Mouse (Mus musculus): ENCODE measurements around the gene Foxa3. TPM values are rescaled to one million over a fixed set of nuclear protein-coding genes. Genes with fewer than 3 reads are reported as not detected.

Gene Foxa3
- polyA plus RNA-seq, 1 experiment, result 0.07 TPM

DNA sequence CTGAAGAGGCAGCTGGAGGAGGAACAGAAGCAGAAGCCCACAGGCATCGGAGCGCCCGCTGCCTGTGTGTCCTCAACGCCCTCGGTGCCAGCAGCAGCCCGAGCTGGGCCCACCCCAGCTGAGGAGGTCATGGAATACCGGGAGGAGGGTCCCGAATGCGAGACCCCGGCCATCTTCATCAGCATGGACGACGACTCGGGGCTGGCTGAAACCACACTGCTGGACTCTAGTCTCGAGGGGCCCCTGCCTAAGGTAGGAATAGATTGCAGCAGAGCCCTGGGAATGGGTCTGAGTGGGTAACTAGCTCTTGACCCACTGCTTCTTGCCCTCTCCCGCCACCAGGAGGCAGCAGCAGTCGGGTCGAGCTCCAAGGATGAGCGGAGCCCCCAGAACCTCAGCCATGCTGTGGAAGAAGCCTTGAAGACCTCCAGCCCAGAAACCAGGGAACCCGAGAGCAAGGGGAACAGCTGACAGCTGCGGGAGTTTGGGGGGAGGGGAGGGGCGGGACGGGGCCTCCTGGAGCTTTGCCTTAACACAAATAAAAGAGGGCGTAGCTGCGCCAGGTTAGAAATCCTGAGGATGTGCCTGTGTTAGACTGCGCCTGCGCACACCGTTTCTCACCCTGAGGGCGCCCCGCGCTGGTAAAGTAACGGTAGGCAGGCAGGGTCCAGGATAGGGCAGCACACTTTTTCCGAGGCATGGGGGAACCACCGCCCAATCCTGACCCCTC lies 30.9 kb upstream of the Foxa3 start, which contains the start of gene Rsph6a:
Gene Rsph6a (plus strand): TSS at position 644 of the 730 bp plus-strand sequence.
- Histone ChIP-seq H3K4me3 (replicated peaks) (no peak within 1 kb of the TSS), H3K9me3 (ENCODE audit: control insufficient read depth, low read length) (no peaks in the 10 kb centered on the region), H3K4me1 (ENCODE audit: control insufficient read depth) (no peaks in the 10 kb centered on the region), H3K27me3 (ENCODE audit: control insufficient read depth) (no peaks in the 10 kb centered on the region), H3K36me3 (ENCODE audit: control insufficient read depth) (peaks cover 59% of the 10 kb centered on the region)
- TF ChIP-seq TAL1 (IDR thresholded peaks at IDR 0.05; ENCODE audit: low read length), result no peak
- TF ChIP-seq GATA1 (IDR thresholded peaks at IDR 0.05; ENCODE audit: low read length), result no peak

DNA sequence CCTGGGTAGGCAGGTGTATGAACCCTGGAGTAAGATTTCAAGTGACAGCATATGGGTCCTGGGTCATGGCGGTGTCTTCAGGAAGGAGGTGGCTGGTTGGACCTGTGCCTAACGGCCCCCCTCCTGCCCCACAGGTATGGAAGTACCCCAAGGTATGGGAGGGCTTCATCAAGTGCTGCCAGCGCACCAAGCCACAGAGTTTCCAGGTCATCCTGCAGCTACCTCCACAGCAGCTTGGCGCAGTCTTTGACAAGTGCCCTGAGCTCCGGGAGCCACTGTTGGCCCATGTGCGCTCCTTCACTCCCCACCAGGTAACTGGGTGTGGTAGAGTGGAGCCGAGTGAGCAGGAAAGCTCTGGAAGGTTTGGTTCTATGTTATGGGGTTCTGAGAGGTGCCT lies 29.8 kb upstream of the Foxa3 start:
- Histone ChIP-seq H3K4me3 (replicated peaks) (no peak overlapping the region), H3K36me3 (ENCODE audit: control insufficient read depth) (peaks cover 70% of the 10 kb centered on the region)

DNA sequence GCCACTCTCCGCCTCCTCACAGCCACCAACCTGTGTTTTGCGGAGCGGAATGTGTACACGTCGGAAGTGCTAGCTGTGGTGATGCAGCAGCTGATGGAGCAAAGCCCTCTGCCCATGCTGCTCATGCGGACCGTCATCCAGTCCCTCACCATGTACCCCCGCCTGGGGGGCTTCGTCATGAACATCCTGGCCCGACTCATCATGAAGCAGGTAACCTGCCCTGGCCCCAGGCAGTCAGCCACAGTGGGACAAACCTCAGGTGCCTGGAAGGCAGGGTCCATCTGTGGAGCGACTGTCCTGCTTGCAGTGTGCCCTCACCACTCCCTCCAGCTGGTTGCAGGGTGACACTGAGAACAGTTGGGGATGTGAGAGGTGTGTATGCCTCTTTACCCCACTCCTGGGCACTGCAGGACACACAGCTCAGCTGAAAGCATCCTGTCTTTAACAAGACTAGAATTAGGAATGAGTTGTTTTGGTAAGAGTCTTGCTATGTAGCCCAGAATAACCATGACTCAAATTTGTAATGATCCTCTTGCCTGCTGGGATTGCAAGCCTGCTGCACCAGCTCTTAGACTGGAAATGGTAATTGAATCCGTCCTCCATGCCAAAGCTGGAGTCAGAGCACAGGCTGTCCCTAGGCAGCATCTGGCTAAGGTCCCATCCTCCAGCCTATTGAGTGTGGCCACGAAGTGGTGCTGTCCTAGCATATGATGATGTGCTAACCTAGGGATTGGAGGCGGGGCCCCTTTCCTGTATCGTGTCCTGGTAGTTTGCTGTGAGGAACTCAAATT lies 29.2 kb upstream of the Foxa3 start:
- Histone ChIP-seq H3K9me3 (ENCODE audit: control insufficient read depth, low read length) (no peaks in the 10 kb centered on the region), H3K36me3 (ENCODE audit: control insufficient read depth) (peaks cover 76% of the 10 kb centered on the region), H3K4me3 (replicated peaks) (no peak overlapping the region), H3K27me3 (ENCODE audit: control insufficient read depth) (no peaks in the 10 kb centered on the region), H3K4me1 (ENCODE audit: control insufficient read depth) (no peaks in the 10 kb centered on the region)
- TF ChIP-seq TAL1 (IDR thresholded peaks at IDR 0.05; ENCODE audit: low read length) (no peak), GATA1 (IDR thresholded peaks at IDR 0.05; ENCODE audit: low read length) (no peak)

More for the DNA sequence above, 29.8 kb upstream of the Foxa3 start:
- Histone ChIP-seq H3K27me3 (ENCODE audit: control insufficient read depth) (no peaks in the 10 kb centered on the region), H3K9me3 (ENCODE audit: control insufficient read depth, low read length) (no peaks in the 10 kb centered on the region), H3K4me1 (ENCODE audit: control insufficient read depth) (no peaks in the 10 kb centered on the region)
- no peak for TF ChIP-seq TAL1 (IDR thresholded peaks at IDR 0.05; ENCODE audit: low read length)
- TF ChIP-seq GATA1 (IDR thresholded peaks at IDR 0.05; ENCODE audit: low read length), result no peak

DNA sequence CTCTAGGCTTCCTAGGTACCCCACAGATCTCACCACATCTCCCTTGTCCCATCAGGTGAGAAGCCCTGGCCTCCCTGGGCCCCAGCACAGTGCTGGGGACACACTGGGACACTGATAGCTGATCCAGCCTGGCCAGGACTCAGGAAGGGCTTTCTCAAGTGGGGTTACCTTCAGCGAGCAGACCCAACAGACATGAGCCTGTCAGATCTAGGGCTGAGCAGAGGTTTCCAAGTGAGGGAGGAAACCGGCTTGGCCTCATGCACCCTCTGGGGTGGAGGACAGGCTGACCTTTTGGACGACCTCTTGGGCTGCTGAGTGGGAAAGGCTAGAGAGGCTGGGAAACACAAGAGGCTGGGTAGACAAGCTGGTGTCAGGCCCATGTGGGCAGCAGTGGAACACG lies 27.8 kb upstream of the Foxa3 start:
- Histone ChIP-seq H3K4me1 (ENCODE audit: control insufficient read depth) (no peaks in the 10 kb centered on the region), H3K9me3 (ENCODE audit: control insufficient read depth, low read length) (no peaks in the 10 kb centered on the region), H3K4me3 (replicated peaks) (no peak overlapping the region), H3K36me3 (ENCODE audit: control insufficient read depth) (peaks cover 90% of the 10 kb centered on the region), H3K27me3 (ENCODE audit: control insufficient read depth) (no peaks in the 10 kb centered on the region)
- no peak for TF ChIP-seq GATA1 (IDR thresholded peaks at IDR 0.05; ENCODE audit: low read length)
- no peak for TF ChIP-seq TAL1 (IDR thresholded peaks at IDR 0.05; ENCODE audit: low read length)

DNA sequence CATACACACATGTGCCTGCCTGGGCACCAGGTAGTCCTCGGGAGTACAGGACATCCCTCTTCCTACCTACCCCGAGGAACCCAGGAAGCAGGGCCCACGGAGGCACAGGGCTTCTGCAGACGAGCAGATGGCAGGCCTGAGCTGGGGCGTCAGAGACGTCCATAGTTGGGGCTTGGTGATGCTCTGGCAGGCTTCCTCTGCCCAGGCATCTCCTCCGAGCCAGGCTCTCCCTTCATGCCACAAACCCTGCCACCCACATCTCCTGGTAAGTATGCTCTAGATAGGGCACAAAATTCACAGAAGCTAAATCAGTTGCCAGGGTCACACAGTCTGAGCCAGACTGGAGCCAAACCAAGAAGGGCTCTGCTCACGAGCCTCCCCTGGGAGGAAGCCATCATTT lies 26.8 kb upstream of the Foxa3 start:
- peaks cover 98% of the 10 kb centered on the region for H3K36me3 ChIP-seq (ENCODE audit: control insufficient read depth)
- no peak overlapping the region for H3K4me3 ChIP-seq (replicated peaks)
- H3K9me3 ChIP-seq (ENCODE audit: control insufficient read depth, low read length), result no peaks in the 10 kb centered on the region
- no peaks in the 10 kb centered on the region for H3K4me1 ChIP-seq (ENCODE audit: control insufficient read depth)
- TF ChIP-seq TAL1 (IDR thresholded peaks at IDR 0.05; ENCODE audit: low read length) (no peak), GATA1 (IDR thresholded peaks at IDR 0.05; ENCODE audit: low read length) (no peak)
- no peaks in the 10 kb centered on the region for H3K27me3 ChIP-seq (ENCODE audit: control insufficient read depth)

DNA sequence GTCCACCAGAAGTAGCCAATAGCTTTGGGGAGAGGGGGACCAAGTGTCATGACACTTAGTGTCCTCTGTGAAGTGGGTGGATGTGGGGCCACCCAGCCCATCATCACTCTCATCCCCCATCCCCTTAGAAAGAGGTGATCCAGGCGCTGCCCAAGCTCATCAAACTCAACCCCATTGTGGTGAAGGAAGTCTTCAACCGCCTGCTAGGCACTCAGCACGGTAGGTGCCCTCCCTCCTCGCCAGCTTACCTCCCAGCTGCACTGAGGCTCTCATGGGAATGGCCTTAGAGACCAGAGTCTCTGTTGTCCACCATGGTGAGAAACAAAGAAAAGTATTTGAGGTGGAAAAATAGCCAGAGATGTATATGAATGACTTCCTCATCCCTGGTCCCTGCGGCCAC lies 25.9 kb upstream of the Foxa3 start:
- Histone ChIP-seq H3K36me3 (ENCODE audit: control insufficient read depth) (peaks cover 98% of the 10 kb centered on the region), H3K4me3 (replicated peaks) (no peak overlapping the region), H3K9me3 (ENCODE audit: control insufficient read depth, low read length) (no peaks in the 10 kb centered on the region), H3K4me1 (ENCODE audit: control insufficient read depth) (no peaks in the 10 kb centered on the region), H3K27me3 (ENCODE audit: control insufficient read depth) (no peaks in the 10 kb centered on the region)
- TF ChIP-seq TAL1 (IDR thresholded peaks at IDR 0.05; ENCODE audit: low read length) (no peak), GATA1 (IDR thresholded peaks at IDR 0.05; ENCODE audit: low read length) (no peak)

DNA sequence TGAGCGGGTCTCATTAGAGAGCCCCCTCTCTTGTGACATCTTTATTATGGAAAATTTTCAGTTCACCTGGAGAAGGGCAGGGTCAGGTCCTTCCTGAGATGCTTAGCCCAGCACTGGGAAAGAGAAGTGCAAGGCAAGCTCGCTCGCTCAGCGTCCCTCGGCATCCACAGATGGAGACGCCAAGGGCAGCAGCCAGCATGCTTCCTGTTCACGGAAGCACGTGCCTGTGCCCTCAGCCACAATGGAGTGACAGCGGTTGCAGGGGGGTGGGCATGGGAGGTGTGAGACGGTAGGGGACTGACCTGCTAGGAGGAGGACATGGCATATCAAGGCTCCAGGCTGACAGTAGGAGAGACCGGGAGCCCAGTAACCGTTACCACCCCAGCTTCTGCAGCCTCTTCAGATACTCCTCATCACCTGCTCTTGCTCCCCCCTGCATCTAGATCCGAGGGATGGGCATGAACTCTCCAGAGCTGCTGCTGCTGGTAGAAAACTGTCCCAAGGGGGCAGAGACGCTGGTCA lies 24.7 kb upstream of the Foxa3 start:
- Histone ChIP-seq H3K27me3 (ENCODE audit: control insufficient read depth) (no peaks in the 10 kb centered on the region), H3K36me3 (ENCODE audit: control insufficient read depth) (peaks cover 99% of the 10 kb centered on the region), H3K4me3 (replicated peaks) (no peak overlapping the region), H3K4me1 (ENCODE audit: control insufficient read depth) (no peaks in the 10 kb centered on the region), H3K9me3 (ENCODE audit: control insufficient read depth, low read length) (no peaks in the 10 kb centered on the region)
- TF ChIP-seq TAL1 (IDR thresholded peaks at IDR 0.05; ENCODE audit: low read length) (no peak), GATA1 (IDR thresholded peaks at IDR 0.05; ENCODE audit: low read length) (no peak)

DNA sequence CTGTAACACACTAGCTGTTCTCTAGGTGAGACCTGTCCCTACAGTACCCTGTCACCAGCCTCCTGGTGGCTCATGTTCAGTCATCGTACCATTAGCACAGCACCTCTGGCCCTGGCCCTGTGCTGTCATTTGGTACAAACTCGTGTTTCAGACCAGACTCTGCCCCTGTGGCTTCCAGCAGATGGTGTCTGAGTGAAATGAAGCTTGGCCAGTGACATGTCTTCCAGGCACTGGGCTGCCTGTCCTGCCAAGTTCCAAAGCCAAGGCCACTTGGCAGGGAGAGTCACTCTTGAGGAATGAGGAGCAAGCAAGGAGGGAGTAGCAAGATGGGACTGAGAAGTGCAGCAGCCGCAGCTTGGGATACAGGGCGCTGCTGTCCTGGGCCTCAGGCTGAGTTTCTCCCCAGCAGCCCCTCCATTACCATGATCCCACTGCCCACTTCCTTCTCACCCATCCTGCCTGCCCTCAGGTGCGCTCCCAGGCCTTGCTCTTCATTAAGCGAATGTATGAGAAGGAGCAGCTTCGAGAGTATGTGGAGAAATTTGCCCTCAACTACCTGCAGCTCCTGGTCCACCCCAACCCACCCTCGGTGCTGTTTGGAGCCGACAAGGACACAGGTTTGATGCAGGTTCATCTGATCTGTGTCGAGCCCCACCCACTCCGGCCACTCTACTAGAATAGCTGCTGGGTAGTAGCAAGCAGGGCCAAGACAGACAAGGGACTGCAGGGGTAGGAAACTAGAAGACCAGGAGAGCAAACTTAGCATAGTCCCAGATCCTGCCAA lies 23.1 kb upstream of the Foxa3 start:
- no peaks in the 10 kb centered on the region for H3K4me1 ChIP-seq (ENCODE audit: control insufficient read depth)
- no peak overlapping the region for H3K4me3 ChIP-seq (replicated peaks)
- no peaks in the 10 kb centered on the region for H3K27me3 ChIP-seq (ENCODE audit: control insufficient read depth)
- TF ChIP-seq GATA1 (IDR thresholded peaks at IDR 0.05; ENCODE audit: low read length), result no peak
- TF ChIP-seq TAL1 (IDR thresholded peaks at IDR 0.05; ENCODE audit: low read length), result no peak
- H3K36me3 ChIP-seq (ENCODE audit: control insufficient read depth), result peaks cover 99% of the 10 kb centered on the region
- no peaks in the 10 kb centered on the region for H3K9me3 ChIP-seq (ENCODE audit: control insufficient read depth, low read length)

All from erythroblast, embryonic 14.5 days (primary cell).